Mouse (Mus musculus) adrenal gland, adult 8-10 months (tissue): ENCODE results near the gene Cox6a1. TPM values are rescaled to one million over a fixed set of nuclear protein-coding genes. Genes with fewer than 3 reads are reported as not detected.
"Not testable (repeated sequence)": the region's sequence is repeated elsewhere in the genome, so short reads cannot be mapped to it uniquely, and the experiment has no call there.

Experiments used
- DNase-seq: peaks from one replicate; pipeline ENCODE4 v3.0.0; 2022
- total RNA-seq, 4 experiments: library from RNA; stranded (reverse); gene quantifications; 2 replicates each; pipeline ENCODE4 v1.2.4; 2022

Cox6a1 gene
- 1,000 to 10,000 TPM in 2 of 4 experiments, 100 to 1,000 TPM in 2; 703 to 1,239 (median 893) TPM for total RNA-seq

- peak; percentile 96 for DNase-seq
These were observed at the start of gene Cox6a1 for GRCm38 (mm10) chr5:115348546-115349224. Gene Cox6a1 (minus strand): TSS chr5:115348981.

DNA sequence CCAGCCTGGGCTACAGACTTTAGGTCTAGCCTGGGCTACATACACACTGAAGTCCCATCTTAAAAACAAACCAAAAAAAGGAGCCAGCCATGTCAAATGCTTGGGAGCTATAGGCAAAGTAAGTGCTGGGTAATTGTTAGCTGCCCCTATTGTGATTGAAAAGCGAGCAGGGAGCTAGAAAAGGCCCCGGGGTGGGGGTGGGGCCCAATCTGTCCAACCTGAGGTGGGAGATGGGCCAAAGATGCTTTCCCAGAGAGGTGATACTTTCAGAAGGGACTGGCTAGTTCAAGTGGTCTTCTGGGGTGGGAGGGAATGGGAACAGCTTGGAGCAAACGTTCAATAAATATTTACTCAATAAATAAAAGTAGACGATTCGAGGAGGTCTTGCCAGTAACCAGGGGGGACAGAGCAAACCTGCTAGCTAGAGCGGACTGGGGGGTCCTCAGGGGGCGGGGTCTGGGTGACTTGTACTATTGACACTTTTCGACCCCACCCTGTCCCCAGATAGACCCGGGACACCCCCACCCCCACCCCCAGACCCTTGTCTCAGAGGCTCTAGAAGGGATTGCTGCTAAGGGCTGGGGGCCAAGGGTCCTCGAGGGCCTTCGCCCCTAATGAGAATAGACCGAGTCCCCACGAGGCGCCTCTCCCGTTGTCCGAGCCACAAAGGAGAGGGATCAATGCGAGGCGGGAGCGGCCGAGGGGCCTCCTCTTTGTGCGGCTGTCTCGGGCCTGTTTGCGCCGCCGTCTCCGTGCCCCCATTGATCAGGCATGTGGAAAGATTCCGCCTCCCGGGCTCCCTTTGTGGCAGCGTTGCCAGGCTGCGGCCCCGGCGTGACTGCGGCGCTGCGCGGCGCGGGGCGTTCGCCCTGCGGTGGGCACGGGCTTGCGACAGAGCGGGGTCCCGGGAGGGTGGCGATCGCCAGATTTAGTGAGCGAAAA lies 49.3 kb upstream of the Cox6a1 start:
- DNase-seq = no peak

- no peak for DNase-seq
These were observed 47.9 kb upstream of the Cox6a1 start for GRCm38 (mm10) chr5:115396654-115397053.

GRCm38 (mm10) chr5:115394836-115395235 lies 46.1 kb upstream of the Cox6a1 start:
- no peak for DNase-seq

GRCm38 (mm10) chr5:115394223-115394622 lies 45.4 kb upstream of the Cox6a1 start:
- no peak for DNase-seq

DNA sequence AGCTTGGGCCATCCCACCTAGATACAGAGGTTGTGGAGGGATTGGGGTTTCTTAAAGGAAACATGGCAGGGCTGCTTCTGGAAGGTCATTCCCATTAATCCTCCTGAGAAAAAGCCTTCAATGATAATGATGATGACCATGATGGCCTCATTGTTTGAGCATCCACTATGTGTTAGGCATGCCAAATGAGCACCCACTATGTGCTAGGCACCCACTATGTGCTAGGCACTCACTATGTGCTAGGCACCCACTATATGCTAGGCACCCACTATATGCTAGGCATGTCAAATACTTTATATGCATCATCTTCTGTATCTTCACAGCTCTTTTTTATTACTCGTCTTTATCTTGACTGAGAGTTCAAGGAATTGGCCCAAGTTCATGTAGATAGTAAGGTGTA lies 44.2 kb upstream of the Cox6a1 start:
- no peak for DNase-seq

DNA sequence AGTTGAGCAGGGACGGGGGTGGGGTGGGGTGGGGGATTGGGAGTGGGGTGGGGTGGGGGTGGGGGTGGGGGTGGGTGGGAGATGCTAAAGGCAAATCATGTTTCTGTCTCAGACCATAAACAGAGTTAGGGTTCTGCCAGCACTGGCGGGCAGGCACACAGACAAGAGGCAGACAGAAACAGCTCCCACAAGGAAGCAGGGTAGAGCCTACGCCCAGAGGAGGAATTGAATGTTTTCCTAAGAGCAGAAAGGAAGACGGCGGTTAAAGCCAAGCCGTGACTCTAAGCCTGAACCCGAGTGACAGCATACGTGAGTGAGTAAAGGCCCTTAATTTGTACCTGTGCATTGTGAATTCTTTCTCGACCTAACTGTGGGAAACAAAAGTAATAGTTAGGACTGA lies 43.2 kb upstream of the Cox6a1 start:
- no peak for DNase-seq

- DNase-seq = not testable (repeated sequence)
These were observed 30.1 kb upstream of the Cox6a1 start for GRCm38 (mm10) chr5:115378882-115379281.

DNA sequence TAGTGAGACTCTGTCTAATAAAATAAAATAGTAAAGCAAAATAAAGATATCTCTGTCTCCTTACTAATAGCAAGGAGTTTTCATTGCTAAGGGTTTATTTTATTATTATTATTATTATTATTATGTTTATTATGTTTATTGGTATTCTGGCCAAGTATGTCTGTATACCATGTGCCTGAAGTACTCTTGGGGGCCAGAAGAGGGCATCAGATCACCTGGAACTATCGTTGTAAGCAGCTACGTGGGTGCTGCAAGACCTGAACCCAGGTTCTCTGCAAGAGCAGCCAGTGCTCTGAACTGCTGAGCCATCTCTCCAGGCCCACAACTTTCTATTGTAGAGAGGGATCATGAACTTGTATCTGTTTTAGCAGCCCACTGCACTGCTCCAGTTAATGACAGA lies 26.7 kb upstream of the Cox6a1 start:
- DNase-seq = no peak

GRCm38 (mm10) chr5:115374204-115374820 lies 25.5 kb upstream of the Cox6a1 start:
- DNase-seq = no peak

- no peak for DNase-seq
These were observed 24.8 kb upstream of the Cox6a1 start for GRCm38 (mm10) chr5:115373441-115374203.

GRCm38 (mm10) chr5:115371736-115372135 lies 23.0 kb upstream of the Cox6a1 start:
- DNase-seq = no peak

GRCm38 (mm10) chr5:115364782-115365181 lies 16.0 kb upstream of the Cox6a1 start:
- DNase-seq = no peak

- DNase-seq = no peak
These were observed 14.3 kb upstream of the Cox6a1 start for GRCm38 (mm10) chr5:115362819-115363714.

GRCm38 (mm10) chr5:115362216-115362615 lies 13.4 kb upstream of the Cox6a1 start:
- no peak for DNase-seq

GRCm38 (mm10) chr5:115359851-115360372 lies 11.1 kb upstream of the Cox6a1 start:
- no peak for DNase-seq

DNA sequence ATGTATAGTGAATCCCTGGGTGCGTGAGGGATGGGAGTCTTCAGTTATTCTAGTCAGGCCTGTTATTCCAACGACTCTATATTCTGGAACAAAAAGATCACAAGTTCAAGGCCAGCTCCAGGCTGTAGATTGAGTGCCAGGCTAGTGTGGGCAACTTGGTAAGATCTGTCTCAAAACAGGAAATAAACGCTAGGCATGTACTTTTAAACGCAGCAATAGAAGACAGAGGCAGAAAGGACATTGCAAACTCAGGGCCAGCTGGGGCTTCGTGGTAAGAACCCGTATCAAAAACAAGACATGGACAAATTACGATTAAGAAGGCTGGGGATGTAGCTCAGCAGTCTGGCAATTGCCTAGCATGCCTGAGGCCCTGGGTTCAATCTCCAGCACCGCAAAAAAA lies 10.7 kb upstream of the Cox6a1 start:
- DNase-seq = no peak

GRCm38 (mm10) chr5:115358872-115359271 lies 10.1 kb upstream of the Cox6a1 start:
- peak; percentile 68 for DNase-seq

DNA sequence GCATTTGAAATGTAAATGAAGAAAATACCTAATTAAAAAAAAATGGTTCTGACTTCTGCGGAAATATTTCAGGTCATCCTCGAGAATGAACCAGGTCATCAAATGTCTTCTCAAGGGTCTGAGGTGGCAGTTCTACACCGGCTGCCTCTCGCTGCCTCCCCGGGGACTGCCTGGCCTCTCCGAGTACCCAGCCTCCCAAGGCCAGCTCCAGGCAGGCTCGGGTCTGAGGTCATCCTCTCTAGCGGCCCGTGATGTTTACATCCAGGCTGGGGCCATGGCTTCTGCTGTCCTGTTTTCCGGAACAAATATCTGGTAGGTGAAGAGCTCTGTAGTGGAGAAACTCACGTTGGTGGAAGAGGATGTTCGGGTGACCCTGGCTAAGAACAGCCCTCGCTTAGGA lies 6.3 kb upstream of the Cox6a1 start:
- no peak for DNase-seq

DNA sequence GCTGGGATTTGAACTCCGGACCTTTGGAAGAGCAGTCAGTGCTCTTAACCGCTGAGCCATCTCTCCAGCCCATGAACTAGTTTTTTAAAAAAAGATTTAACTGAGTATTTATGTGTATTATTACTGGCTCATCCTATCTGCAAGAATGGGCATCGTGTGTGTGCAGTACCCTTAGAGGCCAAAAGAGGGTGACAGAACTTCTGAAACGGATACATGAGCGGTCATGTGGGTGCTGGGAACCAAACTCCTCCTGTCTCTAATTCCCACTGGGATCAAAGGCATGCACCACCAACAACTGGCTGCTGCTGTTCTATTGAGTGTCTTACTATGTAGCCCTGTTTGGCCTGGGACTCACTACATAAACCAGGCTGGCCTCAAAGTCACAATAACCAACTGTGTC lies 2.6 kb upstream of the Cox6a1 start:
- no peak for DNase-seq

GRCm38 (mm10) chr5:115349225-115349555 lies 409 bp upstream of the Cox6a1 start:
- DNase-seq = no peak
